Mouse (Mus musculus): ENCODE measurements around the gene Sgms1. TPM values are rescaled to one million over a fixed set of nuclear protein-coding genes. Genes with fewer than 3 reads are reported as not detected.

Gene Sgms1
- total RNA-seq, 2 experiments from 2014 or later: 13.2 to 21.0 TPM

GRCm38 (mm10) chr19:32275068-32275925 is 114.2 kb downstream of the Sgms1 start:
- ATAC-seq (replicated peaks; ENCODE audit: poor library complexity, severe bottlenecking): peak; percentile 55

GRCm38 (mm10) chr19:32274145-32274544 is 115.4 kb downstream of the Sgms1 start:
- no peak for ATAC-seq (replicated peaks; ENCODE audit: poor library complexity, severe bottlenecking)

GRCm38 (mm10) chr19:32273714-32274113 is 115.8 kb downstream of the Sgms1 start:
- ATAC-seq (replicated peaks; ENCODE audit: poor library complexity, severe bottlenecking): no peak

GRCm38 (mm10) chr19:32272475-32273260 is 116.8 kb downstream of the Sgms1 start:
- ATAC-seq (replicated peaks; ENCODE audit: poor library complexity, severe bottlenecking): no peak

- peak; percentile 62 for ATAC-seq (replicated peaks; ENCODE audit: poor library complexity, severe bottlenecking)
These were observed 117.9 kb downstream of the Sgms1 start for GRCm38 (mm10) chr19:32271455-32272200.

- ATAC-seq (replicated peaks; ENCODE audit: poor library complexity, severe bottlenecking): no peak
These were observed 119.7 kb downstream of the Sgms1 start for GRCm38 (mm10) chr19:32269844-32270176.

- ATAC-seq (replicated peaks; ENCODE audit: poor library complexity, severe bottlenecking): no peak
These were observed 120.2 kb downstream of the Sgms1 start for GRCm38 (mm10) chr19:32269141-32269843.

GRCm38 (mm10) chr19:32268562-32268961 is 121.0 kb downstream of the Sgms1 start:
- no peak for ATAC-seq (replicated peaks; ENCODE audit: poor library complexity, severe bottlenecking)

- peak; percentile 80 for ATAC-seq (replicated peaks; ENCODE audit: poor library complexity, severe bottlenecking)
These were observed 122.9 kb downstream of the Sgms1 start for GRCm38 (mm10) chr19:32266385-32267252.

GRCm38 (mm10) chr19:32263753-32264152 is 125.8 kb downstream of the Sgms1 start:
- no peak for ATAC-seq (replicated peaks; ENCODE audit: poor library complexity, severe bottlenecking)

GRCm38 (mm10) chr19:32262805-32263572 is 126.5 kb downstream of the Sgms1 start:
- ATAC-seq (replicated peaks; ENCODE audit: poor library complexity, severe bottlenecking): peak; percentile 23; the same call in 1 of the 2 replicates

- no peak for ATAC-seq (replicated peaks; ENCODE audit: poor library complexity, severe bottlenecking)
These were observed 128.4 kb downstream of the Sgms1 start for GRCm38 (mm10) chr19:32260869-32261688.

- ATAC-seq (replicated peaks; ENCODE audit: poor library complexity, severe bottlenecking): no peak
These were observed 129.7 kb downstream of the Sgms1 start for GRCm38 (mm10) chr19:32259830-32260229.

- ATAC-seq (replicated peaks; ENCODE audit: poor library complexity, severe bottlenecking): peak; percentile 60
These were observed 130.5 kb downstream of the Sgms1 start for GRCm38 (mm10) chr19:32259048-32259447.

- ATAC-seq (replicated peaks; ENCODE audit: poor library complexity, severe bottlenecking): no peak
These were observed 131.4 kb downstream of the Sgms1 start for GRCm38 (mm10) chr19:32258146-32258545.

- no peak for ATAC-seq (replicated peaks; ENCODE audit: poor library complexity, severe bottlenecking)
These were observed 131.9 kb downstream of the Sgms1 start for GRCm38 (mm10) chr19:32257616-32258015.

GRCm38 (mm10) chr19:32256706-32257415 is 132.7 kb downstream of the Sgms1 start:
- no peak for ATAC-seq (replicated peaks; ENCODE audit: poor library complexity, severe bottlenecking)

All from granulocyte monocyte progenitor cell, adult 5-6 weeks (primary cell).